Mouse (Mus musculus) small intestine, adult 2 months (tissue): ENCODE measurements around the gene Tex19.2.

Experiments
- CTCF ChIP-seq: fragments of 200-500 bp; IDR thresholded peaks from 2 replicates; pipeline ENCODE4 v1.5.1; 2012; ENCODE audit warnings: low read depth, mild to moderate bottlenecking, control low read depth, inconsistent platforms, low read length, moderate library complexity, mixed read lengths; ENCODE audit not compliant: insufficient replicate concordance, insufficient read length; ENCODE audit errors: extremely low read depth
- POLR2A ChIP-seq: fragments of 200-500 bp; IDR thresholded peaks from 2 replicates; pipeline ENCODE4 v1.6.1; 2012; ENCODE audit warnings: low read depth, mild to moderate bottlenecking, control low read depth, inconsistent platforms, low read length, moderate library complexity

DNA sequence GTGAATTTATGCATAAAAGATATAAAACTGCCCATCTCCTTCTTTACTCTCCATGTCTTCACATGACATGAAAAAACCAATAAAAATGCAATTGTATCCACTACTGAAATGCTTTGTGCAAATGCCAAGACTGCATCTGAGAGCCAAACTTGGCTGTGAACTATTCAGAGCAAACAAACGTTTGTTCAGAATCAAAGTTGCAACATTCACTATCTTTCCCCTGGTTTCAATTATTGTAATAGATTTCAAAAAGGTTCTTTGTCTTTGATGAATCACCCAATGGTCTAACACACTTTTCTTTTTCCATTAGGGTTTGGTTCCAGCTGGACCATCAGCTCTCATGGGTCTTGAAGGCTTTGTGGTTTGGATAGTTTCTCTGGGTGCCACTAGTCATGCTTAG, 11.1 kb upstream of the Tex19.2 start:
- TF ChIP-seq CTCF, result no peak
- TF ChIP-seq POLR2A, result no peak
